Mouse (Mus musculus) embryonic fibroblast, embryonic 13.5 days (primary cell): ENCODE results near the gene Wnt10b.

Experiments
- CTCF ChIP-seq: IDR thresholded peaks from 2 replicates; pipeline ENCODE4 v1.5.1; 2011; ENCODE audit warnings: mild to moderate bottlenecking, control low read depth, low read length, moderate library complexity, borderline replicate concordance; ENCODE audit not compliant: insufficient read depth
- POLR2A ChIP-seq: IDR thresholded peaks from 2 replicates; pipeline ENCODE4 v1.6.1; 2011; ENCODE audit warnings: low read depth, mild to moderate bottlenecking, control low read depth, low read length, moderate library complexity

DNA sequence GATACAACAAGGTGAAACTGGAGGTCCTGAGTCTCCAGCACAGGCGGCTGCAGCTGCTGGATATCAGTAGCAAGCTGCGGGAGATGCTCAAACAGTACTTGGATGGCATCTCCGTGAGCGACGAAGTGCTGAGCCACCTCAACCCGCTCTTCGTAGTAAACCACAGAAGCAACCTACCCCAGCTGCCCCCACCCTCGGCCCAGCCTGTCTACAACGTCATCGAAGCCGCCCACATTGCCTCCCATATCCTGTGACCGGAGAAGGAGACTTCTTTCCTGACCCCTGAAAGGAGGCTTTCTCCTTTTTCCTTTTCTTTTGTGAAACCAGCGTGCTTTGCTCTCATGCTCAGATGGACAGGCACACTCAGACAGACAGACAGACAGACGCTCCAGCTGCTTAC lies 55.1 kb downstream of the Wnt10b start:
- TF ChIP-seq POLR2A (no peak), CTCF (no peak)
